Mouse (Mus musculus): ENCODE measurements around the gene Kctd2. TPM values are rescaled to one million over a fixed set of nuclear protein-coding genes. Genes with fewer than 3 reads are reported as not detected.
"Not testable (repeated sequence)": the region's sequence is repeated elsewhere in the genome, so short reads cannot be mapped to it uniquely, and the experiment has no call there.

Kctd2 gene
- polyA plus RNA-seq, 1 experiment from 2014 or later: 9.3 TPM

DNA sequence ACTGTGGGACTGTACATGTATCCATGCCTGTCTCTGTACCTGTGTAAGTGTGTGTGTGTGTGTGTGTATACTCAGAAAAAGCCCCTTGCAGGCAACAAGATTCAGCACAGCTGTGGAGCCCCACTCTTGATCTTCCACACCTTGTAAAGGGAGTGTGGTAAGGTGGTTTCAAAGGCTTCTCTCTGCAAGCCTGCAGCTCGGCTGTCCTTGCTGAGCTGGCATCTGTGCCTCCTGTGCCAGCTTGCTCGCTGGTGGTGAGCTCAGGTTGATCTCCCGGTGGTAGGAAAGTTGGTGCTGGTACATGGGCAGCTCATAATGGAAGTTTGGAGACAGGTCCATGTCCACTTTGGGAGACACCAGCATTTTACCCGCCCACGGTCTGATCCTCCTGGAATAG, 41.9 kb downstream of the Kctd2 start:
- Histone ChIP-seq H3K4me3 (no peak overlapping the region), H3K27me3 (replicated peaks) (peaks cover 37% of the 10 kb centered on the region), H3K9me3 (replicated peaks) (no peaks in the 10 kb centered on the region), H3K4me2 (no peak overlapping the region), H3K9ac (no peak overlapping the region), H3K36me3 (no peaks in the 10 kb centered on the region), H3K27ac (no peak overlapping the region), H3K4me1 (peaks cover 11% of the 10 kb centered on the region)
- WGBS (ENCODE audit: insufficient replicate concordance): 61% methylated on average over 5 of the region's 5 CpGs
- ATAC-seq: no peak

GRCm38 (mm10) chr11:115462243-115462891, 42.4 kb downstream of the Kctd2 start, which contains the start of gene Slc16a5:
Slc16a5 (plus strand) TSS chr11:115462474.
- Histone ChIP-seq H3K27ac (no peak within 1 kb of the TSS), H3K4me3 (no peak within 1 kb of the TSS), H3K4me2 (no peak within 1 kb of the TSS), H3K9ac (no peak within 1 kb of the TSS), H3K4me1 (peaks cover 7% of the 10 kb centered on the region), H3K27me3 (replicated peaks) (peaks cover 37% of the 10 kb centered on the region), H3K9me3 (replicated peaks) (no peaks in the 10 kb centered on the region), H3K36me3 (no peaks in the 10 kb centered on the region)
- ATAC-seq: no peak
- WGBS (ENCODE audit: insufficient replicate concordance): 51% methylated on average over 16 of the region's 16 CpGs

DNA sequence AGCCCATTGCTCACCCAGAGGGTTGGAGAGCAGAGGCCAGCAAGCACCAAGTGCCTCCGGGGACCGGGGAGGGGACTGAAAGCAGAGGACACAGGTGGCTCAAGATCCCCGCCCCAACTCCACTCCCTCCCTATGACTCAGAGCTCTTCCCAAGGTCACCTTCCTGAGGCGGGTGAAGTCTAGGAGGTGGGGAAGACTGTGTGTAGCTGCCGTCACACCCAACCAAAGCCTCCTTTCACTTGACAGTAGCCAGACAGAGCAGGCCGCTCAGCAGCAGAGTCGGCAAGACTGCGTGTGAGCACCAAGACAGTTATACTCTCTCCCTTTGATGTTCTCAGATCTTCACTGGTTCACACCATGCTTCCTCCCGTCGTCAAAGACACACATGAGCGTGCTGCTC, 43.5 kb downstream of the Kctd2 start:
- Histone ChIP-seq H3K4me2 (no peak overlapping the region), H3K27me3 (replicated peaks) (peaks cover 37% of the 10 kb centered on the region), H3K9ac (no peak overlapping the region), H3K27ac (no peak overlapping the region), H3K9me3 (replicated peaks) (no peaks in the 10 kb centered on the region), H3K4me1 (no peaks in the 10 kb centered on the region), H3K4me3 (no peak overlapping the region), H3K36me3 (no peaks in the 10 kb centered on the region)
- no peak for ATAC-seq
- WGBS (ENCODE audit: insufficient replicate concordance): 52% methylated on average over 11 of the region's 11 CpGs

DNA sequence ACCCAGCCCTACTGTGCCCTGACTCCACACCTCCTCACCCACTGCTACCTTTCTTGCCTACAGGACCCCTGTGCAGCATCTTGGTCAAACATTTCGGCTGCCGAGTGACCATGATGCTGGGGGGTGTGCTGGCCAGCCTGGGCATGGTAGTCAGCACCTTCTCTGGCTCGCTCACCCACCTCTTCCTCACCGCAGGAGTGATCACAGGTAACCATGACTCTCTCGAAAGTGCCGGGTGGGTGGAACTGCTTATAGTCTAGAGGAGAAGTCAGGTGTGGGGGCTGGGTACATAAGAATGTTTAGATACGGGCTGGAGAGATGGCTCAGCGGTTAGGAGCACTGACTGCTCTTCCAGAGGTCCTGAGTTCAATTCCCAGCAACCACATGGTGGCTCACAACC, 44.9 kb downstream of the Kctd2 start:
- no peak for ATAC-seq
- WGBS (ENCODE audit: insufficient replicate concordance): 67% methylated on average over 8 of the region's 8 CpGs
- Histone ChIP-seq H3K4me3 (no peak overlapping the region), H3K4me1 (no peaks in the 10 kb centered on the region), H3K9me3 (replicated peaks) (no peaks in the 10 kb centered on the region), H3K4me2 (no peak overlapping the region), H3K27ac (no peak overlapping the region), H3K27me3 (replicated peaks) (peaks cover 37% of the 10 kb centered on the region), H3K9ac (no peak overlapping the region), H3K36me3 (no peaks in the 10 kb centered on the region)

- 46% methylated on average over 4 of the region's 4 CpGs for WGBS (ENCODE audit: insufficient replicate concordance)
- H3K27me3 ChIP-seq (replicated peaks): peaks cover 28% of the 10 kb centered on the region
- H3K9ac ChIP-seq: no peak overlapping the region
- no peak overlapping the region for H3K4me2 ChIP-seq
- H3K36me3 ChIP-seq: no peaks in the 10 kb centered on the region
- no peaks in the 10 kb centered on the region for H3K4me1 ChIP-seq
- ATAC-seq: no peak
- no peaks in the 10 kb centered on the region for H3K9me3 ChIP-seq (replicated peaks)
- no peak overlapping the region for H3K27ac ChIP-seq
- H3K4me3 ChIP-seq: no peak overlapping the region
These were observed 47.3 kb downstream of the Kctd2 start for GRCm38 (mm10) chr11:115467217-115467618.

- Histone ChIP-seq H3K4me1 (peaks cover 38% of the 10 kb centered on the region), H3K4me2 (no peak overlapping the region), H3K9me3 (replicated peaks) (no peaks in the 10 kb centered on the region), H3K27ac (no peak overlapping the region), H3K4me3 (no peak overlapping the region), H3K27me3 (replicated peaks) (no peaks in the 10 kb centered on the region), H3K36me3 (no peaks in the 10 kb centered on the region), H3K9ac (no peak overlapping the region)
- no peak for ATAC-seq
- WGBS (ENCODE audit: insufficient replicate concordance): 76% methylated on average over 7 of the region's 7 CpGs
These were observed 52.3 kb downstream of the Kctd2 start for GRCm38 (mm10) chr11:115472183-115472582.

GRCm38 (mm10) chr11:115473626-115474275, 53.8 kb downstream of the Kctd2 start:
- WGBS (ENCODE audit: insufficient replicate concordance): 29% methylated on average over 15 of the region's 15 CpGs
- no peaks in the 10 kb centered on the region for H3K9me3 ChIP-seq (replicated peaks)

GRCm38 (mm10) chr11:115475025-115475757, 55.3 kb downstream of the Kctd2 start, which contains the start of gene Armc7:
Armc7 (plus strand) TSS chr11:115475667.
- H3K4me1 ChIP-seq: peaks cover 42% of the 10 kb centered on the region
- H3K9ac ChIP-seq: peak within 1 kb of the TSS; percentile 82
- ATAC-seq: peak; percentile 96

More at GRCm38 (mm10) chr11:115473626-115474275, 53.8 kb downstream of the Kctd2 start:
- peak; percentile 46 for ATAC-seq
- peak overlapping the region; percentile 84 for H3K27ac ChIP-seq
- no peaks in the 10 kb centered on the region for H3K27me3 ChIP-seq (replicated peaks)
- H3K9ac ChIP-seq: 0 out of 2 replicates have a peak overlapping the region, but pooled peaks have one; percentile 6
- peak overlapping the region; percentile 31 for H3K4me2 ChIP-seq
- H3K36me3 ChIP-seq: no peaks in the 10 kb centered on the region
- H3K4me1 ChIP-seq: peaks cover 42% of the 10 kb centered on the region
- H3K4me3 ChIP-seq: no peak overlapping the region

DNA sequence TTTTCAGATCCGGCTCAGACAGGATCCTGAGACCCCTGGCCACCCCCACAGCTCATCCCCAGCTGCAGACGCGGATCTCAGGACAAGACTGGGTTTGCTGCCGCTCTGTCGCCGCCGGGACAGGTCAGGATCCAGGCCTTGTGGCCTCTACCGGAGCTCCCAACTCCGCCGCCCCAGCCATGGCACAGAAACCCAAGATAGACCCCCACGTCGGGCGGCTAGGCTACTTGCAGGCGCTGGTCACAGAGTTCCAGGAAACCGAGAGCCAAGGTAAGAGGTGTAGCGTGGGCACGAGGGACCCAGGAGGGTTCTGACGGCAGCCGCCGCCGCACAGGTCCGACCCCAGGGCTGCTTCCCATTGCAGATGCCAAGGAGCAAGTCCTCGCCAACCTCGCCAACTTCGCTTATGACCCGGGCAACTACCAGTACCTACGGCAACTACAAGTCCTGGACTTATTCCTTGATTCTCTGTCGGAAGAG, 55.9 kb downstream of the Kctd2 start:
- peak overlapping the region; percentile 84 for H3K27ac ChIP-seq
- WGBS (ENCODE audit: insufficient replicate concordance): 1% methylated on average over 28 of the region's 28 CpGs
- ATAC-seq: peak; percentile 43

More at GRCm38 (mm10) chr11:115475025-115475757, 55.3 kb downstream of the Kctd2 start, which contains the start of gene Armc7:
- Histone ChIP-seq H3K27me3 (replicated peaks) (no peaks in the 10 kb centered on the region), H3K27ac (peak within 1 kb of the TSS; percentile 84), H3K4me2 (peak within 1 kb of the TSS; percentile 94), H3K4me3 (peak within 1 kb of the TSS; percentile 89), H3K36me3 (peaks cover 4% of the 10 kb centered on the region), H3K9me3 (replicated peaks) (no peaks in the 10 kb centered on the region)
- WGBS (ENCODE audit: insufficient replicate concordance): 3% methylated on average over 26 of the region's 26 CpGs

DNA sequence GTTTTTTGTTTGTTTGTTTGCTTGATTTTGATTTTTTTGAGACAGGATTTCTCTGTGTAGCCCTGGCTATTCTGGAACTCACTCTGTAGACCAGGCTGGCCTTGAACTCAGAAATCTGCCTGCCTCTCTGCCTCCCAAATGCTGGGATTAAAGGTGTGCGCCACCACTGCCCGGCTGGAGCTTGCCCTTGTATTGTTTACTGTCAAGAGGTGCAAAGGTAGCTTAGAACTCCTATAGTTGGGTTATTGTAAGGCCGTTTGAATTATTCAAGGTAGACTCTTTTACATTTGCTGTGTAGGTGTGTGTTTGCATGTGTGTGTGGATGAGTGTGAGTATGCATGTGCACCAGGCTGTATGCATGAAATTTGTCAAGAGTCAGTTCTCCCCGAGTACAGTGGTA, 56.7 kb downstream of the Kctd2 start:
- Histone ChIP-seq H3K9ac (peak overlapping the region; percentile 82; the same call in 1 of the 2 replicates), H3K4me2 (peak overlapping the region; percentile 94), H3K4me3 (peak overlapping the region; percentile 89), H3K4me1 (peaks cover 42% of the 10 kb centered on the region)
- H3K27me3 ChIP-seq (replicated peaks); H3K9me3 ChIP-seq (replicated peaks); ATAC-seq; H3K27ac ChIP-seq; H3K36me3 ChIP-seq: not testable (repeated sequence)
- WGBS (ENCODE audit: insufficient replicate concordance): 76% methylated on average over 4 of the region's 4 CpGs

More for the DNA sequence above, 55.9 kb downstream of the Kctd2 start:
- Histone ChIP-seq H3K4me2 (peak overlapping the region; percentile 94), H3K4me3 (peak overlapping the region; percentile 89), H3K4me1 (peaks cover 42% of the 10 kb centered on the region), H3K27me3 (replicated peaks) (no peaks in the 10 kb centered on the region), H3K9me3 (replicated peaks) (no peaks in the 10 kb centered on the region), H3K9ac (peak overlapping the region; percentile 82), H3K36me3 (peaks cover 7% of the 10 kb centered on the region)

DNA sequence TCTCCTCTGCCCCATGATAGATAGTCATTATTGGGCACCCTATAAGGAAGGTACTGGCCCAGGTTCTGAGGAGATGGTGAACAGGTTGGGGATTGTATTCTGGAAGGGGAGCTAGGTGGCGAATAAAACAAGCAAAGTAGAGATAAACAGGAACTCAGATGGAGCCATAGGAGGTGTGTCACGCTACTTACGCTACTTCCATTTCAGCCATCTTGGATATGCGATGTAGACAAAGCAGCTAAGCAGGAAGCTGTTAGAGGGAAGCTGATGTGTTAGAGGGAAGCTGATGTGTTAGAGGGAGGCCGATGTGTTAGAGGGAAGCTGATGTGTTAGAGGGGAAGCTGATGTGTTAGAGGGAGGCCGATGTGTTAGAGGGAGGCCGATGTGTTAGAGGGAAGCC, 57.5 kb downstream of the Kctd2 start:
- not testable (repeated sequence) for ATAC-seq
- WGBS (ENCODE audit: insufficient replicate concordance): 47% methylated on average over 7 of the region's 7 CpGs

More for the DNA sequence above, 57.5 kb downstream of the Kctd2 start:
- Histone ChIP-seq H3K4me2 (peak overlapping the region; percentile 94; the same call in 1 of the 2 replicates), H3K4me1 (peaks cover 42% of the 10 kb centered on the region), H3K9ac (peak overlapping the region; percentile 82; the same call in 1 of the 2 replicates)
- H3K27me3 ChIP-seq (replicated peaks); H3K9me3 ChIP-seq (replicated peaks); H3K4me3 ChIP-seq; H3K36me3 ChIP-seq; H3K27ac ChIP-seq: not testable (repeated sequence)

All from liver, embryonic 12.5 days (tissue).